Mouse (Mus musculus) frontal cortex, adult 2 months (tissue): Measurements from ENCODE around the gene Cdyl2. TPM values are rescaled to one million over a fixed set of nuclear protein-coding genes. Genes with fewer than 3 reads are reported as not detected.

Experiments
- DNase-seq, 2 experiments: peaks; one replicate each; pipeline ENCODE4 v3.0.0; 2022; ENCODE audit warnings: low spot score in 1 of 2; ENCODE audit errors: extremely low spot score in 1 of 2
- polyA plus RNA-seq: library from polyadenylated mRNA; depleted of rRNA; stranded (reverse); fragments of >200 nt; gene quantifications from 2 replicates; pipeline ENCODE4 v1.2.3, GENCODE M21; 2012; rRNA removed

Cdyl2 gene
- polyA plus RNA-seq, 1 experiment, result 3.7 TPM

DNA sequence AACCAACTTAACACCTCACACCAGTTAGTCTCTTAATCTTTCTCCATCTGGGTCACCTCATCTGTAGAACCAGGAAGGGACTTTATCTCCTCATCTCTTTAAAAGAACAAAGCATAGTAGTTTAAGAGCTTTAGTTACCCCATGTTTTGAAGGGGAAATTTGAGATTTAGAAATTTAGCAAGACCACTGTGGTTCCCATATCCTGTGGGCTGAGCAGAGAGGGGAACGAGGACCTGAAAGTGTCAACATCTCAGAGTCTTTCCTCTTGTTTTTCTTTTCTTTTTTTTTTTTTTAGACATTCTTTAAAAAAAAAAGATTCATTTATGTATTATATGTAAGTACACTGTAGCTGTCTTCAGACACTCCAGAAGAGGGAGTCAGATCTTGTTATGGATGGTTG lies 189.4 kb downstream of the Cdyl2 start:
- DNase-seq, result no peak

DNA sequence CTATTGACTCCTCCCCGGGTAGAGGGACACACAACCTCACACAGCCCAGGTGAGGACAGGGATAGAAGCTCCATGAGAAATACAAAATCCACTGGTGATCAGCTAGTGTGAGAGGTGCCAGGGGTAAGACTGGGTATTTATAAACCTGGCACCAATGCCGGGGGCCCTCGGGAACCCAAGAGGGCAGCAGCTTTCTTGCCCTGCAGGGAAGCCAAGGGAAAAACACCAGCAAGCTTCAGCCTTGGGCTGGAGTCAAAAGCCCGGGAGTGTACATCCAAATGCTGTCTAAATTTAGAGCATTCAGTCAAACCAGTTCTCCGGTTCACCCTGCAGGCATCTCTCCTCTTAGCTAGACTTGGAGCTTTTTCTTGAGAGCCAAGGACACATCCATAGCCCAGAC lies 189.9 kb downstream of the Cdyl2 start:
- DNase-seq, result no peak

DNA sequence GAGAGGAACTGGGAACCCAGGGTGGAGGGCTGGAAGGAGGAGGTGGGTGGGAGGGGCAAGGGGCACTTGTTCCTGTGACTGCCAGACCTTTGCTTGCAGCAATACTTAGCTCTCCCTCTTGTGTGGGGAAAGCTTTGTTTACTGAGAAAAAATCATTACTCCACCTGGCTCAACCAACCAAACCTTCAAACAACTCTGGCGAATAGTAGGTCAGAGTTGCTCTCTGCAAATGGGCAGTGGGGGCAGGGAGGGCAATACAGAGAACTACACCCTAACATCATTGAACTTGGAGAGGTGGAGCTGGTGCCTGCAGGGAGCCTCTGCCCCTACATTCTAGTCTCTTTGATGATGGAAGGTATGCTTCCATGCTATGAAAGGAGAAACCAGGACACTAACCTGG lies 192.7 kb downstream of the Cdyl2 start:
- DNase-seq, result no peak

DNA sequence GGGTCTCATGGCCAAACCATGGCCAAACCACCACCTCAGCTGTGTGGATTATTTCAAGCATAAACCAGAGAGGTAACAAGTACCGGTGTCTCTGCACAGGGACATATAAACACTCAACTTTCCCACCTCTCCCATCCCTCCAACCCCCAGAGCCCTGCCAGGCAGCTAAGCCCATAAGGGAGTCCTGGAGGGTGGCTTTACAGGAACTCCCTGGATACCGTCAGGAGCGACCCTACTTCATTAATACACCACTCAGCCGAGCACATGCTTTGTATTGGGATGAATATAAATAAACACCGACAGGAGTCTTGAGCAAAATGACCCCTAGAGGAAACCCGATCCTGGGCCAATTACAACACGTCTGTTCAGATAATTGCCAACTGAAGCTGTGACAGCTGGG lies 194.0 kb downstream of the Cdyl2 start:
- no peak for DNase-seq

DNA sequence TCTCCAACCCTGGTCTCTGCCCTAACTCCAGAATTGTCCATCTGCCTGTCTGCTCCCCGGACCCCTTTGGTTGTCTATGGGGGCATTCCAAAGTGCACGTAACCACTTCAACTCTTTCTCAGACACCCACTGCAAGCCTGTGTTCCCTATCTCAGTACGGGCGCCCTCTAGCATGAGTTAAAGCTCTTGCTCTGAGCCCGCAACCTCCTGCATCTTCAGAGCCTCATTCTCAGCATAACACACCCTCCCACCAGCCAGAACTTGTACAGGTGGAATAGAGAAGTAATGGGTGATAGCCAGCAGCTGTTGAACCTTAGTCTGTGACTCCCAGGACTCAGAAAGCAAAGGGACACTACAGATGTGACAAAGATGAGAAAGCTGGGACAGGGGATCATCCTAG lies 196.0 kb downstream of the Cdyl2 start:
- no peak for DNase-seq

GRCm38 (mm10) chr8:116533081-116533480 lies 199.7 kb downstream of the Cdyl2 start:
- DNase-seq, result no peak

DNA sequence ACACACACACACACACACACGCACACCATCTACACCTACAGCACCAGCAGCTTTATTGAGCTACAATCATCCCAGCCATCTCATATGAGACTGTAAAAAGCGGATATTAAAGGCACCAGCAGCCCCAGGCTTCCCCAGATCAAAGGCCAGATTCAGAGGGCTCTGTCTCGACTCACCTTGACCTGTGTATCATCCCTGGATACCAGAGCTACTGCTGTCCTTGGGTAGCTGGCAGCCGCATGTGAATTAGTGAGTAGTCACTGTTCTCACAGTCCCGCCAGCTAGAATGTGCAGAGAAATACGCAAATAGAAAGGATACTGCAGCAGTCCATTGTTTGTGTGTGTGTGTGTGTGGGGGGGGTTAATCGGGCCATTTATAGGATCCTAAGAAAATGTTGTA lies 204.1 kb downstream of the Cdyl2 start:
- no peak for DNase-seq

DNA sequence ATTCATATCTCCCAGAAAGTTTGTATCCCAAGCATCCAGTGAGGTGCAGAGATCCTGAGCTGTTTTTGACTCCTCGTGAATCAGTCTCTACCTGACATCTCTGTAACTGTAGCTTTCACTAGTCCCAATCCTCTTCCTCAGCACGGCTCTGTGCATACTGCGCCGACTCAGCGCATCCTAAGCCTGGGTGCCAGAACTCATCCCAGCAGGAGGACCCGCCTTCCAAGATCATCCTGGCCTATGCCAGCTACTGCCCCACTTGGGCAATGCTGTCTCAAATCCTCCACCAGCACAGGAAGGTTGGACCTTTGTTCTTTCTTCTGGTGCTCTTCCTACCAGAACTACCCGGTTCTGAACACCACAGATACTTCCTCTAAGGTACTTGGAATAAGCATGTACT lies 207.9 kb downstream of the Cdyl2 start:
- no peak for DNase-seq

Other genes with a start within 250 kb of the Cdyl2 start
- gene Dynlrb2, start 228.0 kb downstream of the Cdyl2 start, polyA plus RNA-seq, result 3.5 TPM in 2 replicates
- gene Cmc2, start 188.5 kb upstream of the Cdyl2 start, polyA plus RNA-seq, result 18.6 and 19.8 TPM in 2 replicates
- gene Cenpn, start 188.7 kb upstream of the Cdyl2 start, polyA plus RNA-seq, result 1.7 and 2.1 TPM in 2 replicates
- gene Atmin, start 210.4 kb upstream of the Cdyl2 start, polyA plus RNA-seq, result 31.6 and 33.1 TPM in 2 replicates
- 5.8 and 6.0 TPM in 2 replicates for gene 1700030J22Rik, start 246.0 kb upstream of the Cdyl2 start, polyA plus RNA-seq